Mouse (Mus musculus): ENCODE results near the gene AC141477.1. TPM values are rescaled to one million over a fixed set of nuclear protein-coding genes. Genes with fewer than 3 reads are reported as not detected.

AC141477.1 gene
- polyA plus RNA-seq, 1 experiment from 2014 or later = not detected

GRCm38 (mm10) chr10:76416811-76417210 is 23.4 kb downstream of the AC141477.1 start:
- H3K4me2 ChIP-seq (replicated peaks; ENCODE audit: low read depth, low read length) = no peak overlapping the region
- 81% methylated on average over 12 of the region's 12 CpGs for WGBS
- H3K9ac ChIP-seq (replicated peaks; ENCODE audit: low read length) = no peak overlapping the region
- H3K27ac ChIP-seq (ENCODE audit: low read length) = no peak overlapping the region
- no peaks in the 10 kb centered on the region for H3K9me3 ChIP-seq (ENCODE audit: low read length)
- no peaks in the 10 kb centered on the region for H3K27me3 ChIP-seq (ENCODE audit: insufficient read depth, low read length)
- H3K4me1 ChIP-seq (ENCODE audit: insufficient read depth, low read length) = no peaks in the 10 kb centered on the region
- ATAC-seq (ENCODE audit: low FRiP score, low TSS enrichment) = no peak
- peaks cover 63% of the 10 kb centered on the region for H3K36me3 ChIP-seq (ENCODE audit: insufficient read depth, low read length)
- H3K4me3 ChIP-seq (ENCODE audit: low read length) = no peak overlapping the region

GRCm38 (mm10) chr10:76408520-76408919 is 31.7 kb downstream of the AC141477.1 start:
- Histone ChIP-seq H3K4me1 (ENCODE audit: insufficient read depth, low read length) (no peaks in the 10 kb centered on the region), H3K4me3 (ENCODE audit: low read length) (no peak overlapping the region), H3K27ac (ENCODE audit: low read length) (no peak overlapping the region), H3K4me2 (replicated peaks; ENCODE audit: low read depth, low read length) (no peak overlapping the region), H3K9ac (replicated peaks; ENCODE audit: low read length) (no peak overlapping the region), H3K36me3 (ENCODE audit: insufficient read depth, low read length) (peaks cover 68% of the 10 kb centered on the region), H3K9me3 (ENCODE audit: low read length) (no peaks in the 10 kb centered on the region), H3K27me3 (ENCODE audit: insufficient read depth, low read length) (no peaks in the 10 kb centered on the region)
- ATAC-seq (ENCODE audit: low FRiP score, low TSS enrichment) = no peak
- 74% methylated on average over 10 of the region's 10 CpGs for WGBS

- H3K9me3 ChIP-seq (ENCODE audit: low read length) = no peaks in the 10 kb centered on the region
- no peak for ATAC-seq (ENCODE audit: low FRiP score, low TSS enrichment)
- no peak overlapping the region for H3K4me2 ChIP-seq (replicated peaks; ENCODE audit: low read depth, low read length)
- WGBS = 91% methylated on average over 12 of the region's 12 CpGs
- peaks cover 50% of the 10 kb centered on the region for H3K36me3 ChIP-seq (ENCODE audit: insufficient read depth, low read length)
- H3K27ac ChIP-seq (ENCODE audit: low read length) = no peak overlapping the region
- no peak overlapping the region for H3K4me3 ChIP-seq (ENCODE audit: low read length)
- no peaks in the 10 kb centered on the region for H3K4me1 ChIP-seq (ENCODE audit: insufficient read depth, low read length)
- no peaks in the 10 kb centered on the region for H3K27me3 ChIP-seq (ENCODE audit: insufficient read depth, low read length)
- no peak overlapping the region for H3K9ac ChIP-seq (replicated peaks; ENCODE audit: low read length)
These were observed 47.6 kb downstream of the AC141477.1 start for GRCm38 (mm10) chr10:76392596-76392995.

GRCm38 (mm10) chr10:76391786-76392185 is 48.5 kb downstream of the AC141477.1 start:
- WGBS = 86% methylated on average over 9 of the region's 9 CpGs
- no peak overlapping the region for H3K27ac ChIP-seq (ENCODE audit: low read length)
- H3K9me3 ChIP-seq (ENCODE audit: low read length) = no peaks in the 10 kb centered on the region

GRCm38 (mm10) chr10:76391166-76391565 is 49.1 kb downstream of the AC141477.1 start:
- no peaks in the 10 kb centered on the region for H3K9me3 ChIP-seq (ENCODE audit: low read length)
- no peak overlapping the region for H3K4me2 ChIP-seq (replicated peaks; ENCODE audit: low read depth, low read length)
- H3K4me3 ChIP-seq (ENCODE audit: low read length) = no peak overlapping the region
- 95% methylated on average over 9 of the region's 9 CpGs for WGBS
- H3K27me3 ChIP-seq (ENCODE audit: insufficient read depth, low read length) = no peaks in the 10 kb centered on the region
- no peak overlapping the region for H3K9ac ChIP-seq (replicated peaks; ENCODE audit: low read length)
- H3K4me1 ChIP-seq (ENCODE audit: insufficient read depth, low read length) = no peaks in the 10 kb centered on the region
- peaks cover 59% of the 10 kb centered on the region for H3K36me3 ChIP-seq (ENCODE audit: insufficient read depth, low read length)
- ATAC-seq (ENCODE audit: low FRiP score, low TSS enrichment) = no peak
- no peak overlapping the region for H3K27ac ChIP-seq (ENCODE audit: low read length)

More at GRCm38 (mm10) chr10:76391786-76392185, 48.5 kb downstream of the AC141477.1 start:
- Histone ChIP-seq H3K27me3 (ENCODE audit: insufficient read depth, low read length) (no peaks in the 10 kb centered on the region), H3K9ac (replicated peaks; ENCODE audit: low read length) (no peak overlapping the region), H3K4me2 (replicated peaks; ENCODE audit: low read depth, low read length) (no peak overlapping the region), H3K4me1 (ENCODE audit: insufficient read depth, low read length) (no peaks in the 10 kb centered on the region), H3K36me3 (ENCODE audit: insufficient read depth, low read length) (peaks cover 53% of the 10 kb centered on the region), H3K4me3 (ENCODE audit: low read length) (no peak overlapping the region)
- ATAC-seq (ENCODE audit: low FRiP score, low TSS enrichment) = no peak

Other genes with a start within 250 kb of the AC141477.1 start
- gene Prmt2, start 202.6 kb downstream of the AC141477.1 start, polyA plus RNA-seq (2015; fragmentation: Nextera tagmentation; extraction: Ambion mirVana) = 63.1 and 69.9 TPM in 2 replicates
- 0.45 and 0.54 TPM in 2 replicates for gene S100b, start 186.6 kb downstream of the AC141477.1 start, polyA plus RNA-seq (2015; fragmentation: Nextera tagmentation; extraction: Ambion mirVana)
- gene Dip2a, start 95.2 kb downstream of the AC141477.1 start, polyA plus RNA-seq (2015; fragmentation: Nextera tagmentation; extraction: Ambion mirVana) = 11.7 and 12.2 TPM in 2 replicates
- gene Pcnt, start 2.3 kb upstream of the AC141477.1 start, polyA plus RNA-seq (2015; fragmentation: Nextera tagmentation; extraction: Ambion mirVana) = 15.3 and 18.0 TPM in 2 replicates
- gene 2610028H24Rik, start 8.6 kb upstream of the AC141477.1 start, polyA plus RNA-seq (2015; fragmentation: Nextera tagmentation; extraction: Ambion mirVana) = not detected in 2 replicates
- gene Mcm3ap, start 28.5 kb upstream of the AC141477.1 start, polyA plus RNA-seq (2015; fragmentation: Nextera tagmentation; extraction: Ambion mirVana) = 50.2 and 61.3 TPM in 2 replicates
- 7.5 and 7.6 TPM in 2 replicates for gene Ybey, start 28.7 kb upstream of the AC141477.1 start, polyA plus RNA-seq (2015; fragmentation: Nextera tagmentation; extraction: Ambion mirVana)
- gene Lss, start 91.1 kb upstream of the AC141477.1 start, polyA plus RNA-seq (2015; fragmentation: Nextera tagmentation; extraction: Ambion mirVana) = 23.4 and 26.0 TPM in 2 replicates
- not detected in 2 replicates for gene Spatc1l, start 121.8 kb upstream of the AC141477.1 start, polyA plus RNA-seq (2015; fragmentation: Nextera tagmentation; extraction: Ambion mirVana)
- 0.41 and 0.46 TPM in 2 replicates for gene Ftcd, start 135.2 kb upstream of the AC141477.1 start, polyA plus RNA-seq (2015; fragmentation: Nextera tagmentation; extraction: Ambion mirVana)
- 68.6 and 91.3 TPM in 2 replicates for gene Col6a2, start 183.2 kb upstream of the AC141477.1 start, polyA plus RNA-seq (2015; fragmentation: Nextera tagmentation; extraction: Ambion mirVana)

All from kidney, embryonic 16.5 days (tissue).